Mouse (Mus musculus) heart, postnatal 0 days (tissue): ENCODE data around the gene Meiob.

Source experiments
- CTCF ChIP-seq: IDR thresholded peaks from 2 replicates; pipeline ENCODE4 v1.5.1; 2016; ENCODE audit warnings: antibody characterized with exemption, control low read depth, low read depth
- EP300 ChIP-seq: IDR thresholded peaks from 2 replicates; pipeline ENCODE4 v1.6.1; 2016; ENCODE audit warnings: antibody characterized with exemption, low read depth

DNA sequence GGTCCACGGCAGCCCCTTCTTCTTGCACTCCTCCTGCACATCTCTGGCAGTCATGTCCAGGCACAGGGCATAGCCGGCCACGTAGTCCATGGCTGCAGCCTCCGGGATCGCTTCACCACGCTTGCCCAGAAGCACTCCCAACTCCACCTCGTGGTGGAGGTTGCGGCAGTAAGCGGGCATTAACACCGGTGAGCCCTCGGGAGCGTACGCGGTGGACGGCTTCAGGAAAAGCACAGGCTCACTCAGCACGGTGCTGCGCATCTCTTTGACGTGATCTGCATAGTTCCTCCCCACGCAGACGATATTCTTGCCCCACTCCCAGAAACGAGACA, 45.6 kb downstream of the Meiob start:
- TF ChIP-seq EP300 (no peak; the same call in 1 of the 2 replicates), CTCF (peak; percentile 45)
